Mouse (Mus musculus): ENCODE measurements around the gene Camk2g.

Gene Camk2g

DNA sequence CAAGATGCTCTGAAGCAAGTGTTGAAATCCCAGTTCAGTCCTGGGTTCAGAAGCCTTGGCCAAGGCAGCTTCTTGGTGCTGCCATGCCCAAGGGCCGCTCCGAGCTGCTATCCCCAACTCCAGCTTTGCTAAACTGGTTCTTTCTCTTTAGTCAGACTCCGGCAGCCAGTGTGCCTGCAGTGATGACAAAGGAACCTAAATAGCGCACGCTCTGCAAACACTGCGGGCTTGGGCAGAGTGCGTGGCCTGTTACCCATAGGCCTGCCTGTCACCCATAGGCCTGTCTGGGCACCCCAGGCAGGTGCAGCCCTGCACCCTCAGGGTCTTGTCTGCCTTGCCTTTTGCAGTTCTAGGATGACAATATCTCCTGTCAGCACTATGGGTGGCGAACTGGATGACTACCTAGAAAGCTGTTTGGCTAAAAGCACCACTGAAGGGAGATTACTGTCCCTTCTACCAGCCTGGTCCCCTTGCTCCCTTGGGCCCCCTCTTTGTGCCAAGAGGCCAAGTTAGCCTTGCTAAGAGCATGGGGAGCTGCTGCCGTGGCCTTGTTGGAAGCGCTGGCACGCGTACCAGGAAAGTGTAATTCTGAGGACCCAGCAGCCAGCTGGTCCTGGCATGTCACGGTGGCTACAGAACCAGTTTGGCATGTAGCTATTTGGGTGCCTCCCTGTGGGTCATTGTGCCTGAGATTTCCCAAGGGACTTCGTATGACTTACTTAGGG, 12.4 kb upstream of the Camk2g start:
- peak; percentile 41 for DNase-seq (ENCODE audit: low spot score)

DNA sequence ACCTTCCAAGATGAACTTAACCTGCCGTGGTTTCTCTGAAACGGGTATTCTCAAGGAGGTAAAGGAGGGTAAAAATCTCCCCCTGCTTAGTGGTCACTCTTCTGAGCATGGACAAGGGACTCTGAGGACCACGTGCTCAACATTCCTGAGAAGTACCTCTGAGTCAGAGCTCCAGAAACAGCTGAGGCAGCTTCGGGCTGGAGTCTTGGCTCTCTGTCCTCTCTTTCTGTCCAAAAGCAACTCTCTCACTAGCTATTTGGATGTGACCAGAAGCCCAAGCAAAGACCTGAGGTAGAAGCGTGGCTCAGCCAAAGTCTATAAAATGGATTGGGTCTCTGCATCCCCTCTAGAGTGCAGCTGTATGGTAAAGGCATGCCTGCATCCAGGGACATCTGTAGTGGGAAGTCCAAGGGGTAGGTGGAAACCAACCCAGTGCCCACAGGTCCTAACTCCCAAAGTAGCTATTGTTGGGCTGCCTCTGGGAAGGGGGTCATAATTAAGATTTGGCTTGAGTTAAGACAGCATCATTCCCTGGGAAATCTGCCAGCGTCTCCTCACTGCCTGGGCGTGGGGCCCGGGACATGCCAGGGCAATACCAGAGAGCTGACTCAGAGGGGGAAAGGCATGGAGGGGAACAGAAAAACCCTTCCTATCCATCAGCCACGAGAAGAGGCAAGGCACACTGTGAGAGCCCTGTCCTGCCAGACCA, 11.2 kb upstream of the Camk2g start:
- peak; percentile 74 for DNase-seq (ENCODE audit: low spot score)

DNA sequence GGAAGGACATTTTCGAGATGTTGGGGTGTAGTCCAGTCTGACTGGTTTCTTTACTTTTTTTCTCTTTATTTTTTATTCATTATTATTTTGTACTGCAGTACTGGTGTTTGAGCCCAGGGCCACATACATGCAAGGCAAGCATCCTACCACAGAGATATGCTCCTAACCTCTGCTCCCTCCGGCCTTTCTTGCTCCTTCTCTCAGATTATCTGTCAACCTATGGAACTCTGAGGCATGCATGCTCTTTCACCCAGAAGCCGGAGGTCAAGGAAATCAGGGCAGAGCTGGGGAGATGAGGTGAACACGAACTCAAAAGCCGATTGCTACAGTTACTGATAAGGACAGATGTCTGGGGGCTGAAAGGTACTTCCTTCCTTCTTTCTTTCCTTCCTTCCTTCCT, 10.6 kb upstream of the Camk2g start:
- no peak for DNase-seq (ENCODE audit: low spot score)

DNA sequence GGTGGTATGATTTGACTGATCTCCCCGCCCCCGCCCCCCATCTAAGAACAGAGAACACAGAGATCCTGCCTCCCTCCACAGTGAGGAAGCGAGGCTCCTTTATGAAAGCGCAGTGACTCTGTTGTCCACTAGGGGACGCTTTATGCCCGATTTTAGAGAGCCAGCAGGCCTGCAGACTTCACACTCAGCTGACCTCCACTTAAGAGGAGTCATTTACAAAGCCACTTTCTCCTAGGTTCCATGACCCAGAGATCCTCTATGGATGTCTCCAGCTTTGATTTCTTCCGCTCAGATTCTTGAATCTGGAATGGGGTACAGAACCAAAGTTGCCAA, 9.7 kb upstream of the Camk2g start:
- peak; percentile 72 for DNase-seq (ENCODE audit: low spot score)

GRCm38 (mm10) chr14:20802926-20803605, 9.2 kb upstream of the Camk2g start:
- DNase-seq (ENCODE audit: low spot score) = no peak

- peak; percentile 88 for DNase-seq (ENCODE audit: low spot score)
Measured at GRCm38 (mm10) chr14:20798761-20799160, 4.9 kb upstream of the Camk2g start.

- DNase-seq (ENCODE audit: low spot score) = no peak
Measured at GRCm38 (mm10) chr14:20798300-20798699, 4.4 kb upstream of the Camk2g start.

DNA sequence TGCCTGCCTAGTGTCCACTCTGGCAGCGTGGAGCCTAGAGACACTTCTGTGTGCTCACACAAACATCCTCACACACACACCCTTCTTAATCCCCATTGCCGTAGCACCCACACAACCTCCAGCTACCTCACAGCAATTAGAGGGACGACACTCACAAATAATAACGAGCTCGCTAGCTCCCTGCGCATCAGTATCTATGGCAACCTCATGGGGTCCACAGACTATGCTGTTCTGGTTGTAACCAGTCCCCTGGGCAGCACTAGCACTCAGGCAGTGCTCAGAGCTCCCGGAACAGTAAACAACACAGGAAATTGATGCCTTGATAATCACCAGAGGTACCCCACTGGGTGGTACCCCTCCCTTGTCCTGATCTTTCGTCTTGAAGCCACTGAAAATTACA, 2.8 kb upstream of the Camk2g start:
- DNase-seq (ENCODE audit: low spot score) = no peak

- DNase-seq (ENCODE audit: low spot score) = no peak
Measured at GRCm38 (mm10) chr14:20796170-20796569, 2.3 kb upstream of the Camk2g start.

GRCm38 (mm10) chr14:20795423-20796152, 1.7 kb upstream of the Camk2g start:
- no peak for DNase-seq (ENCODE audit: low spot score)

GRCm38 (mm10) chr14:20794589-20794988, 701 bp upstream of the Camk2g start:
- DNase-seq (ENCODE audit: low spot score) = no peak

GRCm38 (mm10) chr14:20792922-20793757, 748 bp downstream of the Camk2g start:
- peak; percentile 52 for DNase-seq (ENCODE audit: low spot score)

- DNase-seq (ENCODE audit: low spot score) = no peak
Measured at GRCm38 (mm10) chr14:20792243-20792921, 1.5 kb downstream of the Camk2g start.

- DNase-seq (ENCODE audit: low spot score) = no peak
Measured at GRCm38 (mm10) chr14:20791511-20792242, 2.2 kb downstream of the Camk2g start.

DNA sequence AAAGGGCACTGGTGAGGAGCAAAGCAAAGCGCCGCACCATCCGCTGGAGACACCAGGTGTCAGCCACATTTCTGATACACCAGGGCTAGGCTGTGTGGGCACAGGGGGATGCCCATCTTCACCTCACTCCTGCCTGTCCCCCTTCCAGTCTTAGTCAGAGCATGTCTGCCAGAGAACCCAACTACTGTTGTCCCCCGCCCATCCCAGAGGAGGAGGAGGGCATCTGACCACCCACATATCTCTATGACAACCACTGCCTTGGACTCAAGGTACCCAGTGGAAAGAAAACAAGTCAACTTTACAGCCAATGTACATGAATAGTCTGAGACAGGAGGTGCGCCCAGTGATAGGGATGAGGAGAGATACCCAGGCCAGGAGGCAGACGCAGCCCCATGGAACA, 2.9 kb downstream of the Camk2g start:
- no peak for DNase-seq (ENCODE audit: low spot score)

DNA sequence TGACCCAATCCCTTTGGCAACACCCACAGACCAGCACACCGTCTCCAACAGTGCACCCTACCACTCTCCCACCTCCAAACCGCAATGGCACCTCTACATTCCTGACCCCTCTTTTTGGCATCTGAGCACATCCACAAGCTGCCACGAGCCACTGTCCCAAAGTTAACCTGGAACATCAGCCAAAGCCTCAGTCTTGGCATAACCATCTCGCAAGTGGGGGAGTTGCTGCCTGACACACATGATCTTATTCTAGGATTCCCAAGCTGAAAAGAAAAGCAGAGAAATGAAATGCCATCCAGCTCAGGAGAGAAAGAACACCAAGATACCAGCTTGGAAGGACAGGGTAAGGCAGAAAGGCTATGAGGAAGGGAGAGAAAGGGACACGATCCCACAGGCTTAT, 3.4 kb downstream of the Camk2g start:
- no peak for DNase-seq (ENCODE audit: low spot score)

GRCm38 (mm10) chr14:20789593-20789992, 4.3 kb downstream of the Camk2g start:
- DNase-seq (ENCODE audit: low spot score) = no peak

DNA sequence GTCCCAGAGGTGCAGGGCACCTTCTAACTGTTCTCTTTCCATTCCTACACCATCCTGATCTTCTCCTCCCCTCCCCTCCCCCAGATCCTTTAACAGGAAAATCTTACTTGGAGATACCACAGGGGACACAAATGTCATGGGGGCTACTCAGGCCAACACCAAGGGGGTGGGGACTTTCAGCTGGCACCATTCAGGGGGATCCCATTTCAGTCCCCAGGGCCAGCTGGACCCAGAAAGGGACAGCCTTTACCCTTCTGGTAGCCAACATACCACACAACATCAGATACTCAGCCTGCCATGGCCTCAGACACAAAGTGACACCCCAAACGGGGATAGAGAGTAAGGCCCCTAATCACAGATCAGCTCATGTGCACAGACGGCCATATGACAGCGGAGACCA, 5.7 kb downstream of the Camk2g start:
- no peak for DNase-seq (ENCODE audit: low spot score)

DNA sequence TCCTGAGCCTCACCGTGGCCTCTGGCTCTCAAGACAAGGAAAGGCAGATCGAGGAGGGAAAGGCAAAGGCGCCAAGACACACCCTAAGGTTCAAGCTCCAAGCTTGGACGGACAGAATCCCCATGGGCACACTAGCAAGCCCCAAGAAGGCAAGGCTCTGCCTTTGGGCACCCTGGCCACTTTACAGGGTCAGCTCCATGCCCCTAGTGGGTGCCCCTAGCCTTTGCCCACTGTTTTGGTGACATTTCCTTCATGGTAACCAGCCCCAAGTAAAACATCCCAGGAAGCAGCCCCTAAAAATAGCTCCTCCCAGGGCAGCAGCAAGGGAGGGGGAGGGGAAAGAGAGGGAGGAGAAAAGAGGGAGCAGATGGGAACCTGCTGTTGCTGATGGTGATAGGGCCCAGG, 7.3 kb downstream of the Camk2g start:
- DNase-seq (ENCODE audit: low spot score) = no peak

DNA sequence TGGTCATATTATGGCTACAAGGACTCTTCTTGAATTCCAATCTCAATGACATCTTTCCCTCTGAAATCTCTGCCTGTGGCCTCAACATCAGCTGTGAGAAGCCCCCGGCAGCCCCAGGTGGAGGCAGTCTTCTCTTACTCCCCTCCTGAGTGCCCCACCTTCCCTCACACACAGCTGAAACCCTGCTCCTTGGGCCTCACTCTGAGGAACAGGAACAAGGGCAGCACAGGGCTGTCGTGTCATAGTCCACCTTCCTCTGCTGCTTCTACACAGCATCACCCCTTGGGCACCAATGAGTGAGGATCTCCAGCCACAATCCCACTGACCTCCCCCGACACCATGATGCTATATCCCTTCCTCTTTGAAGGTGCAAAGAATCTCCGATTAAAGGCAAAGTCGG, 7.9 kb downstream of the Camk2g start:
- no peak for DNase-seq (ENCODE audit: low spot score)
